Mouse (Mus musculus): ENCODE measurements at regions not wholly inside any gene's neighbourhood (a gene's known extent, or its start where the extent isn't known, plus 50 kb on each side); places are given as distances from the start of the nearest gene placed in this dataset.

- no peak overlapping the region for H3K4me2 ChIP-seq (ENCODE audit: low read depth, low read length)
- no peak overlapping the region for H3K9ac ChIP-seq (ENCODE audit: low read length)
- H3K27ac ChIP-seq (ENCODE audit: low read length), result no peak overlapping the region
- H3K27me3 ChIP-seq (ENCODE audit: control insufficient read depth, insufficient read depth, low read length), result no peaks in the 10 kb centered on the region
- no peak overlapping the region for H3K4me3 ChIP-seq (replicated peaks; ENCODE audit: low read length)
- no peaks in the 10 kb centered on the region for H3K36me3 ChIP-seq (ENCODE audit: control insufficient read depth, insufficient read depth, low read length)
- no peaks in the 10 kb centered on the region for H3K4me1 ChIP-seq (ENCODE audit: control insufficient read depth, insufficient read depth, low read length)
- ATAC-seq (ENCODE audit: insufficient read depth, low FRiP score), result no peak
- no peaks in the 10 kb centered on the region for H3K9me3 ChIP-seq (replicated peaks; ENCODE audit: control insufficient read depth, low read length)
- WGBS, result 69% methylated on average over 2 of the region's 2 CpGs
Observed at GRCm38 (mm10) chr12:119074742-119075478, 108.7 kb upstream of the Abcb5 start.

- Histone ChIP-seq H3K9me3 (replicated peaks; ENCODE audit: control insufficient read depth, low read length) (no peaks in the 10 kb centered on the region), H3K9ac (ENCODE audit: low read length) (no peak overlapping the region), H3K27me3 (ENCODE audit: control insufficient read depth, insufficient read depth, low read length) (no peaks in the 10 kb centered on the region), H3K4me1 (ENCODE audit: control insufficient read depth, insufficient read depth, low read length) (no peaks in the 10 kb centered on the region), H3K36me3 (ENCODE audit: control insufficient read depth, insufficient read depth, low read length) (no peaks in the 10 kb centered on the region), H3K4me3 (replicated peaks; ENCODE audit: low read length) (no peak overlapping the region), H3K27ac (ENCODE audit: low read length) (no peak overlapping the region), H3K4me2 (ENCODE audit: low read depth, low read length) (no peak overlapping the region)
- no peak for ATAC-seq (ENCODE audit: insufficient read depth, low FRiP score)
Observed at GRCm38 (mm10) chr12:119074147-119074546, 107.9 kb upstream of the Abcb5 start.

- Histone ChIP-seq H3K9ac (ENCODE audit: low read length) (no peak overlapping the region), H3K36me3 (ENCODE audit: control insufficient read depth, insufficient read depth, low read length) (no peaks in the 10 kb centered on the region), H3K9me3 (replicated peaks; ENCODE audit: control insufficient read depth, low read length) (no peaks in the 10 kb centered on the region), H3K4me1 (ENCODE audit: control insufficient read depth, insufficient read depth, low read length) (no peaks in the 10 kb centered on the region), H3K27ac (ENCODE audit: low read length) (no peak overlapping the region), H3K27me3 (ENCODE audit: control insufficient read depth, insufficient read depth, low read length) (no peaks in the 10 kb centered on the region), H3K4me2 (ENCODE audit: low read depth, low read length) (no peak overlapping the region), H3K4me3 (replicated peaks; ENCODE audit: low read length) (no peak overlapping the region)
- no peak for ATAC-seq (ENCODE audit: insufficient read depth, low FRiP score)
- 60% methylated on average over 1 of the region's 1 CpGs for WGBS
Observed at GRCm38 (mm10) chr12:119070963-119071362, 104.7 kb upstream of the Abcb5 start.

- Histone ChIP-seq H3K9me3 (replicated peaks; ENCODE audit: control insufficient read depth, low read length) (no peaks in the 10 kb centered on the region), H3K36me3 (ENCODE audit: control insufficient read depth, insufficient read depth, low read length) (no peaks in the 10 kb centered on the region), H3K4me3 (replicated peaks; ENCODE audit: low read length) (no peak overlapping the region), H3K4me2 (ENCODE audit: low read depth, low read length) (no peak overlapping the region), H3K27me3 (ENCODE audit: control insufficient read depth, insufficient read depth, low read length) (no peaks in the 10 kb centered on the region), H3K4me1 (ENCODE audit: control insufficient read depth, insufficient read depth, low read length) (no peaks in the 10 kb centered on the region), H3K9ac (ENCODE audit: low read length) (no peak overlapping the region), H3K27ac (ENCODE audit: low read length) (no peak overlapping the region)
- no peak for ATAC-seq (ENCODE audit: insufficient read depth, low FRiP score)
- WGBS, result 8% methylated on average over 1 of the region's 1 CpGs
Observed at GRCm38 (mm10) chr12:119070446-119070845, 104.2 kb upstream of the Abcb5 start.

- whole genome bisulfite sequencing, result 74% methylated on average over 3 of the region's 3 CpGs
- ATAC-seq (ENCODE audit: insufficient read depth, low FRiP score), result no peak
- H3K36me3 ChIP-seq (ENCODE audit: control insufficient read depth, insufficient read depth, low read length), result no peaks in the 10 kb centered on the region
- no peak overlapping the region for H3K9ac ChIP-seq (ENCODE audit: low read length)
- no peaks in the 10 kb centered on the region for H3K27me3 ChIP-seq (ENCODE audit: control insufficient read depth, insufficient read depth, low read length)
- H3K9me3 ChIP-seq (replicated peaks; ENCODE audit: control insufficient read depth, low read length), result no peaks in the 10 kb centered on the region
- no peaks in the 10 kb centered on the region for H3K4me1 ChIP-seq (ENCODE audit: control insufficient read depth, insufficient read depth, low read length)
- no peak overlapping the region for H3K4me3 ChIP-seq (replicated peaks; ENCODE audit: low read length)
- H3K27ac ChIP-seq (ENCODE audit: low read length), result no peak overlapping the region
- H3K4me2 ChIP-seq (ENCODE audit: low read depth, low read length), result no peak overlapping the region
Observed at GRCm38 (mm10) chr12:119069747-119070146, 103.5 kb upstream of the Abcb5 start.

- no peak for ATAC-seq (ENCODE audit: insufficient read depth, low FRiP score)
- no peaks in the 10 kb centered on the region for H3K36me3 ChIP-seq (ENCODE audit: control insufficient read depth, insufficient read depth, low read length)
Observed at GRCm38 (mm10) chr12:119068079-119068478, 101.9 kb upstream of the Abcb5 start.

GRCm38 (mm10) chr12:119062931-119063330 is 96.7 kb upstream of the Abcb5 start:
- Histone ChIP-seq H3K27ac (ENCODE audit: low read length) (no peak overlapping the region), H3K4me2 (ENCODE audit: low read depth, low read length) (no peak overlapping the region), H3K9ac (ENCODE audit: low read length) (no peak overlapping the region), H3K36me3 (ENCODE audit: control insufficient read depth, insufficient read depth, low read length) (no peaks in the 10 kb centered on the region), H3K27me3 (ENCODE audit: control insufficient read depth, insufficient read depth, low read length) (no peaks in the 10 kb centered on the region), H3K4me1 (ENCODE audit: control insufficient read depth, insufficient read depth, low read length) (no peaks in the 10 kb centered on the region), H3K9me3 (replicated peaks; ENCODE audit: control insufficient read depth, low read length) (no peaks in the 10 kb centered on the region), H3K4me3 (replicated peaks; ENCODE audit: low read length) (no peak overlapping the region)
- WGBS, result 65% methylated on average over 2 of the region's 2 CpGs
- ATAC-seq (ENCODE audit: insufficient read depth, low FRiP score), result no peak

More at GRCm38 (mm10) chr12:119068079-119068478, 101.9 kb upstream of the Abcb5 start:
- H3K9me3 ChIP-seq (replicated peaks; ENCODE audit: control insufficient read depth, low read length), result no peaks in the 10 kb centered on the region
- no peak overlapping the region for H3K4me2 ChIP-seq (ENCODE audit: low read depth, low read length)
- no peak overlapping the region for H3K27ac ChIP-seq (ENCODE audit: low read length)
- H3K4me1 ChIP-seq (ENCODE audit: control insufficient read depth, insufficient read depth, low read length), result no peaks in the 10 kb centered on the region
- WGBS, result 94% methylated on average over 2 of the region's 2 CpGs
- H3K27me3 ChIP-seq (ENCODE audit: control insufficient read depth, insufficient read depth, low read length), result no peaks in the 10 kb centered on the region
- no peak overlapping the region for H3K4me3 ChIP-seq (replicated peaks; ENCODE audit: low read length)
- H3K9ac ChIP-seq (ENCODE audit: low read length), result no peak overlapping the region

- no peak overlapping the region for H3K27ac ChIP-seq (ENCODE audit: low read length)
- H3K4me3 ChIP-seq (replicated peaks; ENCODE audit: low read length), result no peak overlapping the region
- no peaks in the 10 kb centered on the region for H3K9me3 ChIP-seq (replicated peaks; ENCODE audit: control insufficient read depth, low read length)
- no peak for ATAC-seq (ENCODE audit: insufficient read depth, low FRiP score)
- no peaks in the 10 kb centered on the region for H3K36me3 ChIP-seq (ENCODE audit: control insufficient read depth, insufficient read depth, low read length)
- no peak overlapping the region for H3K9ac ChIP-seq (ENCODE audit: low read length)
- H3K4me2 ChIP-seq (ENCODE audit: low read depth, low read length), result no peak overlapping the region
- no peaks in the 10 kb centered on the region for H3K27me3 ChIP-seq (ENCODE audit: control insufficient read depth, insufficient read depth, low read length)
- no peaks in the 10 kb centered on the region for H3K4me1 ChIP-seq (ENCODE audit: control insufficient read depth, insufficient read depth, low read length)
Observed at GRCm38 (mm10) chr12:119062490-119062889, 96.3 kb upstream of the Abcb5 start.

- H3K9ac ChIP-seq (ENCODE audit: low read length), result no peak overlapping the region
- no peaks in the 10 kb centered on the region for H3K36me3 ChIP-seq (ENCODE audit: control insufficient read depth, insufficient read depth, low read length)
- 18% methylated on average over 3 of the region's 3 CpGs for WGBS
- no peak overlapping the region for H3K27ac ChIP-seq (ENCODE audit: low read length)
- peak; percentile 60; the same call in 1 of the 2 replicates for ATAC-seq (ENCODE audit: insufficient read depth, low FRiP score)
- 0 out of 2 replicates have a peak, but pooled peaks cover 2% of the 10 kb centered on the region for H3K4me1 ChIP-seq (ENCODE audit: control insufficient read depth, insufficient read depth, low read length)
- H3K4me2 ChIP-seq (ENCODE audit: low read depth, low read length), result no peak overlapping the region
- no peaks in the 10 kb centered on the region for H3K27me3 ChIP-seq (ENCODE audit: control insufficient read depth, insufficient read depth, low read length)
- no peak overlapping the region for H3K4me3 ChIP-seq (replicated peaks; ENCODE audit: low read length)
- no peaks in the 10 kb centered on the region for H3K9me3 ChIP-seq (replicated peaks; ENCODE audit: control insufficient read depth, low read length)
Observed at GRCm38 (mm10) chr12:119054560-119054959, 88.3 kb upstream of the Abcb5 start.

Data from stomach, embryonic 16.5 days (tissue).